Mouse (Mus musculus) kidney, embryonic 14.5 days (tissue): ENCODE measurements around the gene Cpne1. TPM values are rescaled to one million over a fixed set of nuclear protein-coding genes. Genes with fewer than 3 reads are reported as not detected.

Source experiments
- ATAC-seq: fragments of 200-750 bp; cut with Nextera tagmentation; 2 replicates; pipeline ENCODE4 v1.8.0; 2017; ENCODE audit warnings: moderate number of reproducible peaks, mild to moderate bottlenecking, moderate TSS enrichment, moderate library complexity; ENCODE audit not compliant: low FRiP score, low TSS enrichment
- H3K27ac ChIP-seq: fragments of 300-500 bp; sonication (generic); 2 replicates; pipeline ENCODE4 v1.5.1; 2014; ENCODE audit warnings: low read depth, mild to moderate bottlenecking, low read length, moderate library complexity, mixed read lengths
- H3K27me3 ChIP-seq: fragments of 300-500 bp; sonication (generic); 2 replicates; pipeline ENCODE4 v1.6.1; 2014; ENCODE audit warnings: mild to moderate bottlenecking, low read length; ENCODE audit not compliant: control insufficient read depth, insufficient read depth
- H3K36me3 ChIP-seq: fragments of 300-500 bp; sonication (generic); 2 replicates; pipeline ENCODE4 v1.6.1; 2014; ENCODE audit warnings: low read length, mixed read lengths; ENCODE audit not compliant: control insufficient read depth, insufficient read depth
- H3K4me1 ChIP-seq: fragments of 300-500 bp; sonication (generic); 2 replicates; pipeline ENCODE4 v1.6.1; 2014; ENCODE audit warnings: low read length, mixed read lengths; ENCODE audit not compliant: control insufficient read depth, insufficient read depth
- H3K4me2 ChIP-seq: fragments of 300-500 bp; sonication (generic); replicated peaks from 2 replicates; pipeline ENCODE4 v1.6.1; 2014; ENCODE audit warnings: low read depth, mild to moderate bottlenecking, low read length
- H3K4me3 ChIP-seq: fragments of 300-500 bp; sonication (generic); 2 replicates; pipeline ENCODE4 v1.5.1; 2014; ENCODE audit warnings: mild to moderate bottlenecking, low read length
- H3K9ac ChIP-seq: fragments of 300-500 bp; sonication (generic); 2 replicates; pipeline ENCODE4 v1.6.1; 2014; ENCODE audit warnings: low read depth, mild to moderate bottlenecking, low read length, moderate library complexity
- H3K9me3 ChIP-seq: fragments of 300-500 bp; sonication (generic); 2 replicates; pipeline ENCODE4 v1.6.1; 2016; ENCODE audit warnings: low read length; ENCODE audit not compliant: control insufficient read depth
- WGBS: fragments of 180-500 bp; shearing (Covaris S2); extraction: QIAGEN DNeasy Blood & Tissue Kit; methylation state at CpG from one replicate; pipeline ENCODE4 v1.1.7; 2014; 5-methylcytosine and 5-hydroxymethylcytosine counted together
- polyA plus RNA-seq: library from polyadenylated mRNA; unstranded; fragments of >200 nt; fragmentation: Nextera tagmentation; extraction: Ambion mirVana; gene quantifications from 2 replicates; pipeline ENCODE4 v1.2.1, GENCODE M21; 2014

The Cpne1 gene
- polyA plus RNA-seq, 1 experiment from 2014 or later, result 57.5 TPM

DNA sequence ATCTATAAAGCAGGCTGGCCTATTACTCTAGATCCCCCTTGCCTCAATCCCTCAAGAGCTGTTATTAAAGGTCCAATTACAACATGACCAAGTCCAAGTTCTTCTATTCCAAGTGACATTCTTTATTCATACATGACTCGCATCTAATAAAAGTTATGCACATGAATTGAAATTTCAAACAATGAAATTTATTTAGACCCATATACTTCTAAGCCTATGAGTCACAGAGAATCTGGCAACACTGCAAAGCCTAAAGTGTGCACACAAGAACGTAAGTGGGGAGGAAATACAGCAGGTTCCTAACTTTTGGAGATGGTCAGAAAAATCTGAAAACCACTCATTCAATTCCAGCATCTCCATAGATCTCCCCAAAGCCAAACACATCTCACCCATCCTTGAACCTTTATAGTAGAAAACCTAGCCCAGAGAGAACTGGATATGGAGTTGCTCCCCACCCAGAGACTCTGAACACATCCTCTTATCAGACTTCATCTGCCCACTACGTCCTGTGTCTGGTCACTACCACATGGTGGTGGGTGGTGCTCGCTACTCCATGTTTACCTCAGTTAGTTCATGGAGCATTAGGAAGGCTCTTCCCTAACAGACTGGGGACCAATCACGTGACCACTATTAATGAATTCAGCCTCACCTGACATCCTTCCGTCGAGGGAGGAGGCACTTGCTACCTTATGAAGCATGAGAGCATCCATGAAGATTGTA, 24.2 kb downstream of the Cpne1 start:
- no peaks in the 10 kb centered on the region for H3K27me3 ChIP-seq
- no peak overlapping the region for H3K4me3 ChIP-seq
- H3K9me3 ChIP-seq, result no peaks in the 10 kb centered on the region
- H3K27ac ChIP-seq, result no peak overlapping the region
- no peak overlapping the region for H3K9ac ChIP-seq
- peaks cover 12% of the 10 kb centered on the region; the same call in 1 of the 2 replicates for H3K36me3 ChIP-seq
- no peaks in the 10 kb centered on the region for H3K4me1 ChIP-seq
- no peak for ATAC-seq
- 86% methylated on average over 7 of the region's 7 CpGs for WGBS
- H3K4me2 ChIP-seq, result no peak overlapping the region

- Histone ChIP-seq H3K27me3 (no peaks in the 10 kb centered on the region), H3K36me3 (peaks cover 3% of the 10 kb centered on the region; the same call in 1 of the 2 replicates), H3K4me3 (no peak overlapping the region), H3K27ac (no peak overlapping the region), H3K4me1 (no peaks in the 10 kb centered on the region), H3K4me2 (no peak overlapping the region), H3K9me3 (no peaks in the 10 kb centered on the region), H3K9ac (no peak overlapping the region)
- WGBS, result 90% methylated on average over 3 of the region's 3 CpGs
- no peak for ATAC-seq
Measured at GRCm38 (mm10) chr2:156084541-156084940, 27.2 kb downstream of the Cpne1 start.

GRCm38 (mm10) chr2:156080391-156080790, 31.4 kb downstream of the Cpne1 start:
- H3K27me3 ChIP-seq, result no peaks in the 10 kb centered on the region
- no peak overlapping the region for H3K4me3 ChIP-seq
- no peak overlapping the region for H3K4me2 ChIP-seq
- WGBS, result 78% methylated on average over 7 of the region's 7 CpGs
- no peaks in the 10 kb centered on the region for H3K9me3 ChIP-seq
- peaks cover 40% of the 10 kb centered on the region for H3K36me3 ChIP-seq
- H3K9ac ChIP-seq, result no peak overlapping the region
- no peaks in the 10 kb centered on the region for H3K4me1 ChIP-seq
- H3K27ac ChIP-seq, result no peak overlapping the region
- ATAC-seq, result no peak

GRCm38 (mm10) chr2:156079674-156080073, 32.1 kb downstream of the Cpne1 start:
- Histone ChIP-seq H3K27ac (no peak overlapping the region), H3K4me1 (no peaks in the 10 kb centered on the region), H3K4me2 (no peak overlapping the region), H3K9ac (no peak overlapping the region), H3K4me3 (no peak overlapping the region), H3K36me3 (peaks cover 47% of the 10 kb centered on the region), H3K9me3 (no peaks in the 10 kb centered on the region), H3K27me3 (no peaks in the 10 kb centered on the region)
- WGBS, result 41% methylated on average over 4 of the region's 4 CpGs
- ATAC-seq, result peak; percentile 20; the same call in 1 of the 2 replicates

- H3K36me3 ChIP-seq, result peaks cover 52% of the 10 kb centered on the region
- H3K4me3 ChIP-seq, result no peak overlapping the region
- no peaks in the 10 kb centered on the region for H3K9me3 ChIP-seq
- 82% methylated on average over 8 of the region's 8 CpGs for WGBS
- no peak overlapping the region for H3K9ac ChIP-seq
- H3K4me2 ChIP-seq, result no peak overlapping the region
- no peaks in the 10 kb centered on the region for H3K4me1 ChIP-seq
- H3K27me3 ChIP-seq, result no peaks in the 10 kb centered on the region
- peak; percentile 20; the same call in 1 of the 2 replicates for ATAC-seq
- H3K27ac ChIP-seq, result no peak overlapping the region
Measured at GRCm38 (mm10) chr2:156079183-156079560, 32.6 kb downstream of the Cpne1 start.

DNA sequence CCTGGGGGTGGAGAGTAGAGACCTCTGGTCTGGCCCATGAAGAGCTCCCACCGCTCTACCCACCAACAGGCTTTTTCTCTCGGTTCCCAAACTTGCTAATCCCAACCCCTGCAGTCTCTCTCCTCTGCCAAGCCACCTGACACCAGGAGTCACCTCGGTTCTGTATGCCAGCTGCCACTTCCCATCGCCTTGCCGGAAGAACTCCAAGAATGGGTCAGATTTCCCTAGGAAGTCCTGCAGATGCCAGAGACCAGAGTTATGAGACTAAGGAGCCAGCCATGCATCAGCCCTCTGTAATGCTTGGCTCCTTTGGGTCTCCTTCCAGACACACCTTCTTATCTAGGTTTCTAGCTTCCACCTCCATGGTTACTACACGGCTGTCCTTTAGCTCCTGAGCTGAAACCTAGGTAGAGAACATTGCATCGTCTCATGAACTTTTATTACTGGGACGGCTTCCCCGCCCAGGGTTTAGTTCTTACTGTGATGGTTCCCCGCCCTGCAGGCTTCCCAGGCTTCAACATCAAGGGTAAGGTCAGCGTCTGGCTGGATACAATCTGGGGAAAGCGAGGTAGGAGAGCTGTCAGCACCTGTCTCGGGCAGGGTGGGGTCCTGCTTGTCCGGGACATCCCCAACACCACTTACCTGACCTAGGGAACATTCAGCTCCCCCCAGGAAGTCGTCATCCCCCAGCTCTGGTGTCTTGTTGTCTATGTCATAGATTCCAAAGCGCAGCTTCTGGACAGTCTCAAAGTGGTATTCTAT, 33.2 kb downstream of the Cpne1 start:
- ATAC-seq, result no peak
- Histone ChIP-seq H3K27me3 (no peaks in the 10 kb centered on the region), H3K27ac (no peak overlapping the region), H3K9ac (no peak overlapping the region), H3K4me1 (no peaks in the 10 kb centered on the region), H3K36me3 (peaks cover 58% of the 10 kb centered on the region), H3K4me3 (no peak overlapping the region), H3K4me2 (no peak overlapping the region), H3K9me3 (no peaks in the 10 kb centered on the region)
- WGBS, result 92% methylated on average over 16 of the region's 16 CpGs

GRCm38 (mm10) chr2:156077461-156077860, 34.3 kb downstream of the Cpne1 start:
- H3K9ac ChIP-seq, result no peak overlapping the region
- H3K4me3 ChIP-seq, result no peak overlapping the region
- 95% methylated on average over 7 of the region's 7 CpGs for WGBS
- H3K9me3 ChIP-seq, result no peaks in the 10 kb centered on the region
- H3K4me1 ChIP-seq, result no peaks in the 10 kb centered on the region
- no peak overlapping the region for H3K27ac ChIP-seq
- no peaks in the 10 kb centered on the region for H3K27me3 ChIP-seq
- H3K36me3 ChIP-seq, result peaks cover 70% of the 10 kb centered on the region
- ATAC-seq, result no peak
- H3K4me2 ChIP-seq, result no peak overlapping the region

DNA sequence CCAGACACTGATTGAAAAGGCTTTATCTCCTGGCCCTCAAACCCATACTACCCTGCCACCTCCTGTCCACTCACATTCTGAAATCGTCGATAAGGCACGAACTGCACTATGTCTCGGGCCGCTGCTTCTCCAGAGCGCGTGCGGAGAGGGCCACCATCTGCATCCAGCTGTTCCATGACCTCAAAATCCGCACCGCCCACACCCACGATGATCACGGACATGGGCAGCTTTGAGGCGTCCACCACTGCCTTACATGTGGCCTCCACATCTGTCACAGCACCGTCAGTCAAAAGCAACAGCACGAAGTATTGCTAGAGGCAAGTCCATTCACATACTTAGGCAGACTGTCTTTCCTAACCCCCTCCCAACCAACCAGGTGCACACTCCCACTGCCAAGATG, 38.0 kb downstream of the Cpne1 start:
- Histone ChIP-seq H3K27ac (no peak overlapping the region), H3K4me3 (no peak overlapping the region), H3K4me2 (no peak overlapping the region), H3K27me3 (no peaks in the 10 kb centered on the region), H3K36me3 (peaks cover 92% of the 10 kb centered on the region), H3K9ac (no peak overlapping the region), H3K9me3 (no peaks in the 10 kb centered on the region), H3K4me1 (no peaks in the 10 kb centered on the region)
- 85% methylated on average over 15 of the region's 15 CpGs for WGBS
- ATAC-seq, result no peak

GRCm38 (mm10) chr2:156071236-156071635, 40.5 kb downstream of the Cpne1 start:
- Histone ChIP-seq H3K4me3 (no peak overlapping the region), H3K36me3 (peaks cover 70% of the 10 kb centered on the region), H3K27me3 (no peaks in the 10 kb centered on the region), H3K9me3 (no peaks in the 10 kb centered on the region), H3K9ac (no peak overlapping the region), H3K4me1 (no peaks in the 10 kb centered on the region), H3K27ac (no peak overlapping the region), H3K4me2 (no peak overlapping the region)
- no peak for ATAC-seq
- 94% methylated on average over 10 of the region's 10 CpGs for WGBS
